8 mouse cellular contexts compared by ENCODE assay signal in genomic region chr16:57120913-57121815, GRCm38 (mm10). TPM values are rescaled to one million over a fixed set of nuclear protein-coding genes. Genes with fewer than 3 reads are reported as not detected.
DNase-seq lines count a peak whose midpoint lies in the region; ATAC-seq and TF ChIP-seq lines count a peak whose summit lies in the region.

TSS of gene Tomm70a (plus strand) at chr16:57121703.

- H3K9ac ChIP-seq in embryonic facial prominence, embryonic 15.5 days, result peak within 1 kb of the TSS; percentile 95
- peak within 1 kb of the TSS; percentile 89 for H3K9ac ChIP-seq in limb, embryonic 14.5 days (ENCODE audit: low read depth, low read length, severe bottlenecking)
- peak within 1 kb of the TSS; percentile 99 for H3K9ac ChIP-seq in midbrain, postnatal 0 days (replicated peaks; ENCODE audit: low read length, poor library complexity, severe bottlenecking)

- no peaks in the 10 kb centered on the region for H3K36me3 ChIP-seq in embryonic facial prominence, embryonic 15.5 days
- no peaks in the 10 kb centered on the region for H3K36me3 ChIP-seq in limb, embryonic 14.5 days (ENCODE audit: control insufficient read depth, insufficient read depth, low read length)
- no peaks in the 10 kb centered on the region for H3K36me3 ChIP-seq in midbrain, postnatal 0 days (ENCODE audit: insufficient read depth, low read length)

- TF ChIP-seq CTCF in bone marrow, adult 2 months (IDR thresholded peaks at IDR 0.05; ENCODE audit: control insufficient read depth, insufficient read depth, low read length), result no peak
- TF ChIP-seq CTCF in midbrain, postnatal 0 days (IDR thresholded peaks at IDR 0.05), result no peak; the same call in none of the 2 replicates

- peak within 1 kb of the TSS; percentile 68 for H3K4me2 ChIP-seq in embryonic facial prominence, embryonic 15.5 days (replicated peaks)
- H3K4me2 ChIP-seq in limb, embryonic 14.5 days (replicated peaks; ENCODE audit: low read depth, low read length, severe bottlenecking), result peak within 1 kb of the TSS; percentile 66
- peak within 1 kb of the TSS; percentile 61 for H3K4me2 ChIP-seq in midbrain, postnatal 0 days (ENCODE audit: low read depth, low read length, poor library complexity, severe bottlenecking)

- H3K9me3 ChIP-seq in embryonic facial prominence, embryonic 15.5 days (replicated peaks), result no peaks in the 10 kb centered on the region
- H3K9me3 ChIP-seq in limb, embryonic 14.5 days (ENCODE audit: control insufficient read depth, low read length), result no peaks in the 10 kb centered on the region
- H3K9me3 ChIP-seq in midbrain, postnatal 0 days (ENCODE audit: low read length), result no peaks in the 10 kb centered on the region

- H3K4me3 ChIP-seq in bone marrow, adult 2 months (replicated peaks; ENCODE audit: control insufficient read depth, low read depth, low read length), result peak within 1 kb of the TSS; percentile 92
- peak within 1 kb of the TSS; percentile 100 for H3K4me3 ChIP-seq in embryonic facial prominence, embryonic 15.5 days (replicated peaks)
- H3K4me3 ChIP-seq in limb, embryonic 14.5 days (replicated peaks; ENCODE audit: low read length), result peak within 1 kb of the TSS; percentile 80
- H3K4me3 ChIP-seq in midbrain, postnatal 0 days (ENCODE audit: low read depth, low read length), result peak within 1 kb of the TSS; percentile 99

- peak; percentile 99 for ATAC-seq in embryonic facial prominence, embryonic 15.5 days (ENCODE audit: insufficient number of reproducible peaks, low FRiP score, low TSS enrichment, low read depth)
- peak; percentile 99 for ATAC-seq in limb, embryonic 14.5 days (ENCODE audit: low FRiP score, low read depth)
- ATAC-seq in midbrain, postnatal 0 days (ENCODE audit: low FRiP score), result peak; percentile 100

- H3K4me1 ChIP-seq in bone marrow, adult 2 months (ENCODE audit: control insufficient read depth, insufficient read depth, low read length), result no peaks in the 10 kb centered on the region; the same call in 1 of the 2 replicates
- peaks cover 15% of the 10 kb centered on the region for H3K4me1 ChIP-seq in embryonic facial prominence, embryonic 15.5 days
- peaks cover 15% of the 10 kb centered on the region for H3K4me1 ChIP-seq in limb, embryonic 14.5 days (ENCODE audit: control insufficient read depth, insufficient read depth, low read length)
- peaks cover 12% of the 10 kb centered on the region for H3K4me1 ChIP-seq in midbrain, postnatal 0 days (ENCODE audit: insufficient read depth, low read length)

- WGBS in bone marrow, adult 2 months, result under 1% methylated on average over 37 of the region's 37 CpGs
- WGBS in embryonic facial prominence, embryonic 15.5 days, result under 1% methylated on average over 37 of the region's 37 CpGs
- WGBS in limb, embryonic 14.5 days, result 0% methylated on average over 34 of the region's 37 CpGs
- 1% methylated on average over 35 of the region's 37 CpGs for WGBS in midbrain, postnatal 0 days

- TF ChIP-seq POLR2A in bone marrow, adult 2 months (IDR thresholded peaks at IDR 0.05; ENCODE audit: borderline replicate concordance, control insufficient read depth, low read depth, low read length), result no peak
- TF ChIP-seq POLR2A in limb, embryonic 14.5 days (IDR thresholded peaks at IDR 0.05; ENCODE audit: borderline replicate concordance, extremely low read depth, insufficient read depth, insufficient read length), result no peak

- peak within 1 kb of the TSS; percentile 91 for H3K27ac ChIP-seq in bone marrow, adult 2 months (ENCODE audit: control insufficient read depth, insufficient read depth, low read depth, low read length, poor library complexity)
- H3K27ac ChIP-seq in embryonic facial prominence, embryonic 15.5 days (replicated peaks), result peak within 1 kb of the TSS; percentile 93
- H3K27ac ChIP-seq in limb, embryonic 14.5 days (replicated peaks; ENCODE audit: low read depth, low read length), result peak within 1 kb of the TSS; percentile 91
- peak within 1 kb of the TSS; percentile 99 for H3K27ac ChIP-seq in midbrain, postnatal 0 days (ENCODE audit: low read depth, low read length)

- peak; percentile 98 for DNase-seq in 416B (ENCODE audit: low read depth)
- peak; percentile 95 for DNase-seq in heart, adult 8-10 months (ENCODE audit: low spot score)
- DNase-seq in kidney, adult 9 months, result peak; percentile 96
- peak; percentile 98 for DNase-seq in limb, embryonic 14.5 days (ENCODE audit: low spot score)
- peak; percentile 99 for DNase-seq in midbrain, postnatal 0 days (ENCODE audit: low spot score)
- DNase-seq in spleen, postnatal 14 days (ENCODE audit: low spot score in 2 of 2), result peak; percentile 75 to 84

- no peaks in the 10 kb centered on the region for H3K27me3 ChIP-seq in embryonic facial prominence, embryonic 15.5 days
- no peaks in the 10 kb centered on the region for H3K27me3 ChIP-seq in limb, embryonic 14.5 days (ENCODE audit: control insufficient read depth, insufficient read depth, low read length)
- no peaks in the 10 kb centered on the region for H3K27me3 ChIP-seq in midbrain, postnatal 0 days (ENCODE audit: insufficient read depth, low read length)

RNA-seq across cellular contexts. Expression of gene Tomm70a, which starts in this region (rescaled TPM):
- 6.7 and 13.2 TPM in 2 replicates for polyA plus RNA-seq in bone marrow, adult 2 months (2011; ENCODE audit: insufficient read depth, insufficient read length, low replicate concordance, missing spikeins)
- polyA plus RNA-seq in embryonic facial prominence, embryonic 15.5 days (2015; fragmentation: Nextera tagmentation; extraction: Ambion mirVana), result 35.1 and 37.4 TPM in 2 replicates
- 10 to 100 TPM; 36.3 to 45.4 (median 41.1) TPM for total RNA-seq in heart, adult 8-10 months (2022)
- polyA plus RNA-seq in limb, embryonic 14.5 days (2012; rRNA removed), result 26.3 and 31.1 TPM in 2 replicates
- 47.6 and 50.5 TPM in 2 replicates for polyA plus RNA-seq in limb, embryonic 14.5 days (2014; fragmentation: Nextera tagmentation; extraction: Ambion mirVana)
- 107 and 121 TPM in 2 replicates for total RNA-seq in midbrain, postnatal 0 days (2014; rRNA removed)
- 60.0 and 66.5 TPM in 2 replicates for polyA plus RNA-seq in midbrain, postnatal 0 days (2015; fragmentation: Nextera tagmentation; extraction: Ambion mirVana)

Comparison
In these comparisons a context has a peak if more than half of its experiments do, and no peak if none do; other contexts are left out.
1. Peak in every context shown above with its lines: DNase-seq, ATAC-seq, H3K4me3 ChIP-seq and H3K27ac ChIP-seq.